Mouse (Mus musculus): Measurements from ENCODE around the gene Igfbp6.
A peak's percentile ranks its signal among the peaks of the same experiment; 100 is the strongest.
"Not testable (repeated sequence)": the region's sequence is repeated elsewhere in the genome, so short reads cannot be mapped to it uniquely, and the experiment has no call there.

The Igfbp6 gene

DNA sequence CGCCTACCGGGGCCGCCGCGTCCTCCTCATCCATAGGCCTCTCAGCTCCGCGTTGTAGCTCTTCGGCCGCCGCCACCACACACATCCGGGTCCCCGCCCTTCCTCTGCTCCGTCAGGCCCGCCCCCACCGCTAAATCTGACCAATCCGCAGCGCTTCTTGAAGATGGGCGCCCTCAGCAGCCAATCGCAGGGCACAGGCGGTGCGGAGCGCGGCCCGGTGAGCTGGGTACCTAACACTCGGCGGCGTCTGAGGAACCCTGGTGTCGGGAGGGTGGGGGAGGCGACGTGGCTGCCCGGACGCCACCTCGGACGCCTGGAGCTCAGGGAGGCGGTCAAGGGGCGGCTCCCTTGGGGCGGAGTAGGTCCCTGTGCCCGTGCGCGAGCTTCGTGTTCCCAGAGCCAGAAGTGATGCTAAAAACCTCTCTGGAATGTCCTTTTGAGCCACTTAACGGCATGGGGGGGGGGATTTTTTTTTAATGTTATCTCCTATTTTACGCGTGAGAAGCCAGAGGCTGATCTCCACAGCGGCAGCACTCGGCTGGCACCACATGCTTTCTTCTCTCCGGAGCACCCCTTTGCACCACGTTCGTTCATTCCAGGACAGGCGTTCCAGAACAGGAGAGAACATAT, 7.9 kb upstream of the Igfbp6 start, which contains the start of gene Spryd3:
TSS of gene Spryd3 (minus strand) at position 106 of the 630 bp plus-strand sequence.
- peak; percentile 97 to 99 for DNase-seq (ENCODE audit: low spot score in 2 of 2)

DNA sequence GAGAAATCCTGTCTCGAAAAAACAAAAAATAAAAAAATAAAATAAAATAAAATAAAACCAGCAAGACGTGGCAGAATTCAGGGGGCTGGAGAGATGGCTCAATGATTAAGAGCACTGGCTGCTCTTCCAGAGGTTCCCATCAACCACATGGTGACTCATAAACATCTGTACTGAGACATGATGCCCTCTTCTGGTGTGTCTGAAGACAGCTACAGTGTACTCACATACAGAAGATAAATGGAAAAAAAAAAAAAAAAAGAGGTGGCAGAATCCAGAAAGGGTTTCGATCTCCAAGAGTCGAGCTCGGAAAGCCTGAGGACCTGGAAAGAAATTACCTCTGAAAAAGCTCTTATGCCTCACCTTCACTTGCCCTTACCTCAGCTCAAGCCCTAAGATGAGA, 3.0 kb upstream of the Igfbp6 start:
- DNase-seq (ENCODE audit: low spot score in 2 of 2): no peak

DNA sequence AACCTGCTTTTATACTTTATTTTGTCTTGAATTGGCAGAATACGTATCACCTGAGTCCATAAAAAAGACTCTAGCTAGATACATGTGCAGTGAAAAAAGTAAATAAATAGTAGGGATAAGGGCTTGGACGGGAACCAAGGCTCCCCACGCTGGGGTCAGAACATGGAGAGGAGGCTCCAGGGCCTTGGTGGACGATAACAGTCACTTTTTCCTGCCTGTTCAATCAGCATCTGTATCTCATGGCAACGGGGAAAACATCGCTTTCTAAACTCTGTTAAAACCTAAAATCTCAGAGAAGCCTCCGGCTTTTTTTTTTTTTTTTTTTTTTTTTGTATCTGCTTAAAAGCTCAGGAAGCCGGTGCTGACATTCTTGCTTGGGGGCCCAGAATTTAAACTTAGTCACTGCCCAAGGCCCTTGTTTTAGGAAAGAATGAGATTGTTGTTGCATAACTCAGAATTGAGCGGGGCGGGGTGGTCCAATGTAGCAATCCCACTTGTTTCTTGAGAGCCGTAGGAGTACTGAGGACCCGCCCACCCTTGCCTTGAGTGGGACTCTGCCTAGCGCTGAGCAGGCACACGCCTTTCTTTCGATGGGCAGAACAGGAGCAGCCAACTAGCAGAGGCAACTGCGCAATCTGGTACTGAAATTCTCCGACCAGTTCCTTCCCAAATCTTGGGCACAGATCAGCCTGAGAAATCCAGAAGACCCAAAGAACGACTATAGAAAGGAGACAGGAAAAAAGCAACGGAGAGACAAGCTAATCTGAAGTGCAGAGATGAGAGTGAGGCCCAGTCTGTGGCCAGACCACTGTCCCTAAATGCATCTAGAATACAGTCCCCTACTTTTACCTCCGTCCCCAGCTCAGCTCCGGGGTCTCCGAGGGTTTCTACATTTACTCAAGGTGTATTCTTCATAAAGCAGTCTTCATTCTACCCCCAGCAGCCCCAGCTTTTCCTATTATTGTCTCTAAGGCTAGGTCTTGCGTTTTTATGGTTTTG, 949 bp upstream of the Igfbp6 start:
- no peak for DNase-seq (ENCODE audit: low spot score in 2 of 2)

- DNase-seq (ENCODE audit: low spot score in 2 of 2): no peak
These were observed 564 bp downstream of the Igfbp6 start for GRCm38 (mm10) chr15:102144726-102145125.

GRCm38 (mm10) chr15:102145330-102145729, 1.2 kb downstream of the Igfbp6 start:
- DNase-seq (ENCODE audit: low spot score in 2 of 2): no peak

DNA sequence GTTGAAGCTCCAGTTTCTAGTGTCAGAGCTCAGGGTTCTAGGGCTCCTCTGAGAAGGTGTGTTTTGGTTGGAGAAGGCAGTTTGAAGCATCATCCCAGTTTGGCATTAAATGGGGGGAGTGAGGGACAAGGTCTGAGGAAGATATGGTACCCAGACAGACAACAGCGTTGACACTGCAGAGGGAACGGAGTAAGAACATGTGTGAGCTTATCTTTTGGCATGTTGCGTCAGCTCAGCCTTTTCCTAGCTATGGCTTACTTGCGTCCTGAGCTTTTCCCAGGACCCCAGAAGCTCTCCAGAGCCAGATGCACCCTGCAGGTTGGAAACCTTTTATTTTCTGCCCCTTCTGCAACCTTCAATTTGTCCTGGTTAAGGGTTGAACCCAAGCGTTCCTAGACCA, 1.9 kb downstream of the Igfbp6 start:
- DNase-seq (ENCODE audit: low spot score in 2 of 2): no peak

DNA sequence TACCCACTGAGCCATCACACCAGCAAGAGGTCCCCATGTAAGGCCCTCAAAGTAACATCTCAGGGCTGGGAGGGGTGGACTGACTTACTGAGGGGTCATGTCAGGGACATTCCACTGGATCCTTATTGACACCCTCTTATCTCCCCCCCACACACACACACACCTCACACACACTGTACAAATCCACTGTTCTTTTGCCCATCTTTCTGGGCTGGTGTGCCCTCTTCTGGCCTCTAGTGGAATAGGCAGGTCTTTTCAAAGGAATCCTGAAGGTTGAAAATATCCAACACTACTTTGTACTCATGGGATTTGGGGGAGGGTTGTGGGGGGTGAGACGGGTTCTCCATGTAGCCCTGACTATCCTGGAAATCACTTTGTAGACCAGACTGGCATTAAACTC, 2.7 kb downstream of the Igfbp6 start:
- no peak for DNase-seq (ENCODE audit: low spot score in 2 of 2)

DNA sequence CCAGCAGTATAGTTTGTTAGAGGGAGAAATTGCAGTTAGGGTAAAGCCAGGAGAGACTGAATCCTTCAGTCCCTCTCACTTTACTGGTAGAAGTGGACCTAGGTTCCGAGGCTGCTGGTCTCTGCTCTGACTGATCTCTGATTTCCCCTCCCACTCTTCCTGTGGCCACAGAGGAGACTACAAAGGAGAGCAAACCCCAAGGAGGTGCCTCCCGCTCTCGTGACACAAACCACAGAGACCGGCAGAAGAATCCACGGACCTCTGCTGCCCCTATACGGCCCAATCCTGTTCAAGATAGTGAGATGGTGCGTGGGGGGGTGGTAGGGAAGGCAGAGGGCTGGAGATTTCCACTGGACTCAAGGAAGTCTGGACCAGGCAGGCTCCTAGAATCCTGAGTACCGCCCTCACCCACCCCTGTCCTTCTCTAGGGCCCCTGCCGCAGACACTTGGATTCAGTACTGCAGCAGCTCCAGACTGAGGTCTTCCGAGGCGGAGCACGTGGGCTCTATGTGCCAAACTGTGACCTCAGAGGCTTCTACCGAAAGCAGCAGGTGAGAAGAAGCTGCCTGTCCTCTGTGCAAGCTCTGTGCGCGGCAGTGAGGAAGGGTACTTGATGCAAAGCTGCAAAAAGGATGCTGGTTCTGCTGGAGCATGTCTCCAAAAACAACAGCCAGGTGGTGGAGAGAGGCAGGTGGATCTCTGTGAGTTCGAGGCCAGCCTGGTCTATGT, 3.7 kb downstream of the Igfbp6 start:
- DNase-seq (ENCODE audit: low spot score in 2 of 2): no peak

- DNase-seq (ENCODE audit: low spot score in 2 of 2): no peak
These were observed 5.4 kb downstream of the Igfbp6 start for GRCm38 (mm10) chr15:102149561-102149960.

DNA sequence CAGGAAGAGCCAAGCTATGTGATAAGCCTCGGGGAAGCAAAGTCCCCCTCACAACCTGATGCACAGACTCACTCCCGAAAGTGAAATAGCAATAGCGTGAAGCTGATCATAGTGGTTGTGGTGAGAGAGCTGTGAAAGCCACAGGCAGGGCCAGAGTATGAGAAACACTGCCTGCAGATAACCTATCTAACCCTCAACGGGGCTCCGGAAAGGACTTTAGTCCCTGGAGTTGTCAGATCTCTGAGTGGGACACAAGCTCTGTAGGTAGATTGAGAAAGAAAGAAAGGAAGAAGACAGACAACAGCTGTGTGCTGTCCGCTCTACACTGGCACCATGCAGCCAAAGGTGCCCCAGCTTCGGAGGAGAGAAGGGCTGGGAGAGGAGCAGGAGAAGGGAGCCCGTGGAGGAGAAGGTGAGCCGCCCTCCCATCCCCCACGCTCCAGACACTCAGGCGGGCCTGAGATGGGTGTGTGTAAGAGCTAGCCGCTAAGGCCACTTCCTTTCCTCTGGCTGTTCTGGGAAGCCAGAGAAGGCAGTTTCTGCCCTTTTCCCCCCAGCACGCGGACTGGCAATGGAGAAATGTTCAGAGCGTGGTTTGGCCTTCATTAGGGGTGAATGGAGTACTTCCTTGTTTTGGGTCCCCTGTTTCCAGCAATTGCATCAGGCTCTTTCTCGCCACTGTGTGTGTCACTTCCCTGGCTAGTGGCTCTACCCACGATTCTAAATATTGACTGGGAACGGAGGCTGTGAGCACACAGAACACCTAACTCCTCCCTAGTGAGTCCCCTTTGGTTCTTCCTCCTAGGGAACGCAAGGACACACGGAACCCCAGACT, 6.4 kb downstream of the Igfbp6 start, which contains the start of gene Soat2:
TSS of gene Soat2 (plus strand) at position 226 of the 835 bp plus-strand sequence.
- DNase-seq (ENCODE audit: low spot score in 2 of 2): peak; percentile 58 to 81

GRCm38 (mm10) chr15:102152646-102153045, 8.5 kb downstream of the Igfbp6 start:
- no peak for DNase-seq (ENCODE audit: low spot score in 2 of 2)

GRCm38 (mm10) chr15:102155006-102155405, 10.8 kb downstream of the Igfbp6 start:
- DNase-seq (ENCODE audit: low spot score in 2 of 2): not testable (repeated sequence)

GRCm38 (mm10) chr15:102156836-102157235, 12.7 kb downstream of the Igfbp6 start:
- DNase-seq (ENCODE audit: low spot score in 2 of 2): no peak

DNA sequence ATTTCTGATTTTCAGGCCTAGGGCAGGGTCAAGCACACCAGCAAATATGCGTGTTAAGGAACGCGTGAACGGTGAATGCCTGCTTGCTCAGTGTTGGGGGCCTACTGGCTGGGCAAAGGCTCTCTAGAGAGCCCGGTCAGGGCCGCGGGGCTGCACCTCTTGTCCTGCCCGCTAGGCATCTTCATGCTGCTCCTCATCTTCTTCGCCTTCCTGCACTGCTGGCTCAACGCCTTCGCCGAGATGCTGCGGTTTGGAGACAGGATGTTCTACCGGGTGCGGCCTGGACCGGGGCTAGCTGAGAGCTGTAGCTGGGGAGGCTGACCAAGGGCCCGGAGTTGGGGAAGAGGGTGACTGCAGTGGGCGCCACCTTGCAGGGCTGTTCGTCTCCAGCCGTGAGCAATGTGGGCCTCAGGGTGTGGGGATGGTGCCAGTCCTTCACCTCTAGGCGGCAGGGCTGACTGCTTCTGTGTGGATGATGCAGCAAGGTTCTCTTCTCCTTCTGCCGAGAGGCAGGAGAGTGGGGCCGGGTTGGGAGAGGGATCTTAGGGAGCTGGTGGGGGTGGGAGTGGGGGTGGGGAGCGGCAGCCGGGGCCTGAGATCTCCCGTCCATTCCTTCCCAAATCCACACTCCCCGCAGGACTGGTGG, 16.4 kb downstream of the Igfbp6 start:
- no peak for DNase-seq (ENCODE audit: low spot score in 2 of 2)

DNA sequence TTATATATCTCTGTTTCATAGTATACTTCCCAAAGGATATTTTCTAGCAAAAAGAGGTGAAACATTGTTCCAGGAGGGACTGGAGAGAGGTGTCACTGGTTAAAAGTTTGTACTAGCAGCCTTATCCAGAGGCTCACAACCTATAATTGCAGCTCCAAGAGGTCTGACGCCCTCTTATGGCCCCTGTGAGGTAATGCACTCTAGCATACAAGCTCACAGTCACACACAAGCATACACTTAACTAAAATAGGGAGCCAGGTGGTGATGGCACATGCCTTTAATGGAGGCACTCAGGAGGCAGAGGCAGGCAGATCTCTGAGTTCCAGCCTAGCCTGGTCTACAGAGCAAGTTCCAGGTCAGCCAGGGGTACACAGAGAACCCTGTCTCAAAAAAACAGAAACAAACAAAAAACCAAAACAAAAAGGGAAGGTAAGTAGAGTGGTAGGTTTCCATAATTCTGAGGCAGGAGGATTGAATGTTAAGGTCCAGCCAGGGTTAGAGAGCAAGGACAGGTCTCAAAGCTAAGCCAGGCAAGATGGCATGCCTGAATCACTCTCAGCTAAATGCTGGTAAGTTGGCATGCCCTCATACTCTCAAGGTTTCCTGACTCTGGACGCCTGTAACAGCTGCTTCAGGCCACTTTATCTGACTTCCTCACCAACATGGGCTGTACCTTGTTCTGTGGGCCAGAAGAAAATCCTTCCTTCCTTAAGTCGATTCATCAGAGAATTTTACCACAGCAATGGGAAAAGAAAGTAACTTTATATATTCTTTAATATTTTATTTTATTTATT, 19.9 kb downstream of the Igfbp6 start:
- no peak for DNase-seq (ENCODE audit: low spot score in 2 of 2)

DNA sequence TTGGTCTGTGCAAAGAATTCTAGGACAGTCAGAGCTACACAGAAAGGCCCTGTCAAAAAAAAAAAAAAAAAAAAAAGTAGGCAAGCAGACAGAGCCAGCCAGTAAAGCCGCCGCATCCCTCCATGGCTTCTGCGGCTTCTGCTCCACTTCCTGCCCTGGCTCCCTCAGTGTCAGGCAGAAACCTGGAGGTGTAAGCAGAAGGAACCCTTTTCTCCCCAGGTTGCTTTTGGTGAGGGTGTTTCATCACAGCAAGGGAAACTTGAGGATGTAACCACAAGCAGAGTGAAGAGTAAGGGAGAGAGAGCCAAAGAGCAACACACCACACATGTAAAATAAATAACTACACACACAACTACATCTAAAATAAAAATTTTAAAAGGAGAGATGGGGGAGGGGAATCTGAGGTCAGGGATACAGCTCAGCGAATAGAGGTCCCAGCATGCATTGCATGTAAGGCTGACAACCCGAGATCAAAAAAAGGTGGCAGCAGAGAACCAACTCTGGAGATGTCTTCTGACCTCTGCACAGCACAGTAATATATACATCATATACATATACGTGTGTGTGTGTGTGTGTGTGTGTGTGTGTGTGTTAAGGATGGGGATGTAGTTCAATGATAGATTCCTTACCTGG, 21.4 kb downstream of the Igfbp6 start:
- no peak for DNase-seq (ENCODE audit: low spot score in 2 of 2)

DNA sequence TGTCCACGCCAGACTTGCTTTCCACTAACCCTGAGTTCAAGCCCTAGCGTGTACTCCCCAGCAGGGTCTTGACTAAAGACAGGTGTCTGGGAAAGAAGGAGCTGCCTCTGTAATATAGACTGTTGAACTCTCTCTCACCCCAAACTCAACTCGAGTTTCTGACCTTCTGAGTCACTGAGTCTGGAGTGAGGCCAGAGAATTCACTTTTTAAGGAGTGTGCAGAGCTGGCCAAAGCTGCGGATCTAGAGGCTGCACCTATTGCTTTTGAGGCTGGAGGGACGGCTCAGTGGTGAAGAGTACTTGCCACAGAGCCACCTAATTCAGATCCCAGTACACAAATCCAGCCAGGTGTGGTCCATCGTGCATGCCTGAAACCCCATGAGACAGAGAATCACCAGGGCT, 23.5 kb downstream of the Igfbp6 start:
- DNase-seq (ENCODE audit: low spot score in 2 of 2): no peak

GRCm38 (mm10) chr15:102169064-102169463, 24.9 kb downstream of the Igfbp6 start:
- DNase-seq (ENCODE audit: low spot score in 2 of 2): no peak

- DNase-seq (ENCODE audit: low spot score in 2 of 2): no peak
These were observed 29.4 kb downstream of the Igfbp6 start for GRCm38 (mm10) chr15:102173581-102173980.

All from spleen, postnatal 4 days (tissue).